Mouse (Mus musculus) heart, adult 2 months (tissue): ENCODE measurements at regions not wholly inside any gene's neighbourhood (a gene's known extent, or its start where the extent isn't known, plus 50 kb on each side); places are given as distances from the start of the nearest gene placed in this dataset.

ENCODE experiments used
- DNase-seq, 2 experiments: peaks; one replicate each; pipeline ENCODE4 v3.0.0; 2021
- H3K27ac ChIP-seq: fragments of 200-600 bp; 2 replicates; pipeline ENCODE4 v1.8.1; 2022
- H3K27me3 ChIP-seq: fragments of 200-500 bp; 2 replicates; pipeline ENCODE4 v1.6.1; 2012; ENCODE audit warnings: mild to moderate bottlenecking, low read length, inconsistent platforms, mixed read lengths; ENCODE audit not compliant: control insufficient read depth, insufficient read depth
- H3K36me3 ChIP-seq: fragments of 200-500 bp; 2 replicates; pipeline ENCODE4 v1.6.1; 2012; ENCODE audit warnings: low read length, inconsistent platforms; ENCODE audit not compliant: control insufficient read depth, insufficient read depth
- H3K4me1 ChIP-seq: fragments of 200-500 bp; 2 replicates; pipeline ENCODE4 v1.6.1; 2011; ENCODE audit warnings: low read length; ENCODE audit not compliant: control insufficient read depth, insufficient read depth
- H3K4me3 ChIP-seq: fragments of 200-600 bp; 2 replicates; pipeline ENCODE4 v1.8.1; 2022
- H3K79me2 ChIP-seq: fragments of 200-500 bp; replicated peaks from 2 replicates; pipeline ENCODE4 v1.6.1; 2012; ENCODE audit warnings: mild to moderate bottlenecking, inconsistent platforms, low read length, moderate library complexity, mixed read lengths; ENCODE audit not compliant: control insufficient read depth, insufficient read depth
- H3K9ac ChIP-seq: fragments of 200-500 bp; 2 replicates; pipeline ENCODE4 v1.6.1; 2012; ENCODE audit warnings: low read depth, mild to moderate bottlenecking, control low read depth, inconsistent platforms, low read length, mixed read lengths
- CTCF ChIP-seq: fragments of 200-600 bp; IDR thresholded peaks from 2 replicates; pipeline ENCODE4 v1.8.1; 2022; ENCODE audit warnings: antibody characterized with exemption, mild to moderate bottlenecking, moderate library complexity
- EP300 ChIP-seq: fragments of 200-500 bp; IDR thresholded peaks from 2 replicates; pipeline ENCODE4 v1.6.1; 2011; ENCODE audit warnings: low read depth, low read length, control low read depth; ENCODE audit not compliant: insufficient read depth
- POLR2A ChIP-seq: fragments of 200-500 bp; IDR thresholded peaks from 2 replicates; pipeline ENCODE4 v1.6.1; 2011; ENCODE audit warnings: mild to moderate bottlenecking, low read depth, low read length, control low read depth; ENCODE audit not compliant: insufficient read depth
- WGBS: fragments of 180-500 bp; shearing (Covaris S2); methylation state at CpG from one replicate; pipeline ENCODE4 v1.1.7; 2018; 5-methylcytosine and 5-hydroxymethylcytosine counted together
- intact Hi-C: fragments of 180-260 bp; cut with DNase I; formaldehyde crosslinking; loops from one replicate; pipeline ENCODE4 v1.15.1; 2025

DNA sequence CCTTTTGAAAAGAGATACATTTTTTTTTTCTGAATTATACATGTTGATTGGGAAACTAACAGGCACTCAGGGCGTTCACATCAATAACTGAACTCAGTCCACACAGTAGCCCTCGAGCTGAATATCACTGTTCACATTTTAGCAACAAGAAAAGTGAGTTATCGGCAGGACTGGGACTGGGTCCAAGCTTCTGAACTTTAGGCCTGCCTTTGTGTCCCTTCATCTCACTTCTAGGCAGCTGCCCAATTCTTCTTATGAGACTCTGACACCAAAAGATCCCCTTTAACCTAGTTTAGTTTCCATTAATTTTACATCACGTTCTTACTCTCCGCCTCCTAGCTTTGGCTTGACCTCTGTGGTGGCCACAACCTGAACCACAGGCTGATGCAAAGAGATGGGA is 242.7 kb downstream of the Rsl24d1 start:
- no peak overlapping the region for H3K9ac ChIP-seq
- H3K36me3 ChIP-seq: no peaks in the 10 kb centered on the region
- intact Hi-C loops: no loop called here
- H3K4me3 ChIP-seq: no peak overlapping the region
- no peaks in the 10 kb centered on the region for H3K4me1 ChIP-seq
- no peaks in the 10 kb centered on the region for H3K79me2 ChIP-seq
- no peak overlapping the region for H3K27ac ChIP-seq
- no peaks in the 10 kb centered on the region for H3K27me3 ChIP-seq
- no peak for DNase-seq
- 53% methylated on average over 5 of the region's 5 CpGs for WGBS
- no peak for TF ChIP-seq POLR2A
- TF ChIP-seq CTCF: no peak
- no peak for TF ChIP-seq EP300

- no peak for DNase-seq
- no peak overlapping the region for H3K27ac ChIP-seq
- H3K4me3 ChIP-seq: no peak overlapping the region
- WGBS: 93% methylated on average over 6 of the region's 6 CpGs
- H3K79me2 ChIP-seq: no peaks in the 10 kb centered on the region
- no peak overlapping the region for H3K9ac ChIP-seq
- no peaks in the 10 kb centered on the region for H3K4me1 ChIP-seq
- TF ChIP-seq CTCF: no peak
- no peaks in the 10 kb centered on the region for H3K27me3 ChIP-seq
- no peaks in the 10 kb centered on the region for H3K36me3 ChIP-seq
- intact Hi-C loops: no loop called here
Measured at GRCm38 (mm10) chr9:73358968-73359367, 245.7 kb downstream of the Rsl24d1 start.

DNA sequence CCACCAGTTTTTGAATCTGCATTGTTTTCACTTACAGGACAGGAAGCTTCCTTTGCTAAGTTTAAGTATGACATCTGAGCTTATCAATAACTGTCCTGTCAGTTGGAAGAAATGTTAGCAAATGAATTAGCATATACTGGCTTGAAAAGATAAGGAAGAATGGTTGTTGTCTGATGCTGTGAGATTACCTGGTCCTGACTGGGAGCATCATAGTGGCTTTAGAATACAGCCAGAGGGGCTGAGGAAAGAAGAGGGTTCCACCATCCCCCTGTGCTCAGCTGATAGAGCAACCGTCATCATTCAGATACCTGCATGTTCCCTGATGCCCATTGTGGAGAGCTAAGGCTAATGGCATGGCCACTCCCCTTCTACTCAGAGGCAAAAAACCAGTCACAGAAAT is 267.5 kb downstream of the Rsl24d1 start:
- no peak overlapping the region for H3K4me3 ChIP-seq
- H3K36me3 ChIP-seq: no peaks in the 10 kb centered on the region
- no peaks in the 10 kb centered on the region for H3K27me3 ChIP-seq
- intact Hi-C loops: no loop called here
- H3K27ac ChIP-seq: no peak overlapping the region
- TF ChIP-seq POLR2A (no peak), CTCF (no peak), EP300 (no peak)
- no peaks in the 10 kb centered on the region for H3K79me2 ChIP-seq
- no peak for DNase-seq
- H3K4me1 ChIP-seq: no peaks in the 10 kb centered on the region
- 62% methylated on average over 1 of the region's 1 CpGs for WGBS
- no peak overlapping the region for H3K9ac ChIP-seq

GRCm38 (mm10) chr9:73392036-73392435 is 278.8 kb downstream of the Rsl24d1 start:
- no peaks in the 10 kb centered on the region for H3K79me2 ChIP-seq
- H3K4me1 ChIP-seq: no peaks in the 10 kb centered on the region
- no peaks in the 10 kb centered on the region for H3K36me3 ChIP-seq
- H3K9ac ChIP-seq: no peak overlapping the region
- H3K27ac ChIP-seq: no peak overlapping the region
- intact Hi-C loops: no loop called here
- WGBS: 73% methylated on average over 7 of the region's 7 CpGs
- no peak overlapping the region for H3K4me3 ChIP-seq
- no peaks in the 10 kb centered on the region for H3K27me3 ChIP-seq
- TF ChIP-seq EP300 (no peak), CTCF (no peak), POLR2A (no peak)
- no peak for DNase-seq

DNA sequence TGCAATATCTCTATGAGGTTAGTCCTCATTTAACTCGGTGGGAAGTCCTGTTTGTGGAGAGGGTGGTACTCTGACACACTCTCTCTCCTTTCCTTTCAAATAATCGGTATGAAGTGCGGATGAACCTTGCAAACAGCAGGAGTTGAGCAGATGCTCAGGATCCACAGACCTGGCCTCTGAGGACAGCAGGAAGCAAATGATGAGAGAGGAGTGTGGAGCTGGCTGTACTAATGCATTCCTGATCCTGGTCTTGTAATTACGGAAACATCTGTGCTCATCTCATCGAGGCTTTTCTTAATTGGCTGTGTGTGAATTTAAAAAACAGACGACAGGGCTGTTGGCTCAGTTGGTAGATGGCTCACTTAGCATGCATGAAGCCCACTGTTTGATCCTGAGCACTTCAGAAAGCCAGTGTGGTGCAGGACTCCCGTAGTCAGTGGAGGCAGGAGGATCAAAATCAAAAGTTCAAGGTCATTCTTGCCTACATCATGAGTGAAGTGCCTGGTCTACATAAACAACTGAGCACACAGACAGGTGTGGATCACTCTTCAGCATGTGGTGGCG is 300.2 kb downstream of the Rsl24d1 start:
- Histone ChIP-seq H3K27ac (no peak overlapping the region), H3K36me3 (no peaks in the 10 kb centered on the region), H3K27me3 (no peaks in the 10 kb centered on the region), H3K4me3 (no peak overlapping the region), H3K4me1 (no peaks in the 10 kb centered on the region), H3K9ac (no peak overlapping the region), H3K79me2 (no peaks in the 10 kb centered on the region)
- TF ChIP-seq EP300 (no peak), CTCF (no peak), POLR2A (no peak)
- 74% methylated on average over 8 of the region's 8 CpGs for WGBS
- DNase-seq: no peak
- intact Hi-C loops: no loop called here

DNA sequence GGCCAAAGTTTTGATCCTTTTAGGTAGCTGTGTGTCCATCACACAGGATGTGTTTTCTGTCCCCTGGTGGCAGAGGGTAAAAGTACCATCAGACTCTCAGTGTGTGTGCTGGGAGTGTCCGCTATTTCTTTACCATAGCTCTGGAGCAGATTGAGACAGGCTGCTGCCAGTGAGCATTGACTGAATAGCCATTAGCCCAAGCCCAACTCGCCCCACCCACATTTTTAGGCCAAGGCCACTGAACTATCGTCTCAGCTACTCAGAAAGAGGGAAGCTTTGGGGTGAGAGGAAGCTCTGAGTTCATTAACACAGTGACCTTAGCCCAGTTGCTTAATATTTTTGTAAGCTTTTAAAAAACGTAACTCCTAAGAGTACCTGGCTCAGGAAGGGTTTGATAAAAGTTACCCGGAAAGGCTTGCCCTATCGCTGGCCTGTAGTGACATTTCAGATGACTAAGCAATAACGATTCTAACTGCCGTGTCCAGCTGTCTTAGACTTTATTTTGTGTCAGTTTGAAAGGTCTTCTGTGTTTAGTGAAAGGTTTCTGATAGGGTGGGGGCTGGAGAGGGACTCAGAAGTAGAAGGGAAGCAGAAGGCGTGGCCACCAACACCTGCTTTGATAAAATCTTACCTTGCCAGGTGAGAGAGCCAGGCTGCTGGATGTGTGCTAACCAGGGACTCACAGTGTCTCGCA is 303.0 kb downstream of the Rsl24d1 start:
- no peak for DNase-seq
- no peak overlapping the region for H3K4me3 ChIP-seq
- H3K4me1 ChIP-seq: no peaks in the 10 kb centered on the region
- 83% methylated on average over 10 of the region's 10 CpGs for WGBS
- H3K27ac ChIP-seq: no peak overlapping the region
- intact Hi-C loops: no loop called here
- no peaks in the 10 kb centered on the region for H3K27me3 ChIP-seq
- H3K9ac ChIP-seq: no peak overlapping the region
- no peaks in the 10 kb centered on the region for H3K36me3 ChIP-seq
- TF ChIP-seq POLR2A (no peak), EP300 (no peak), CTCF (no peak)
- H3K79me2 ChIP-seq: no peaks in the 10 kb centered on the region
